Mouse (Mus musculus) urinary bladder, adult 2 months (tissue): Measurements from ENCODE around the gene Spata31d1d. TPM values are rescaled to one million over a fixed set of nuclear protein-coding genes. Genes with fewer than 3 reads are reported as not detected.

ENCODE experiments used
- DNase-seq: peaks from one replicate; pipeline ENCODE4 v3.0.0; 2022; ENCODE audit warnings: low spot score
- polyA plus RNA-seq: library from polyadenylated mRNA; depleted of rRNA; stranded (reverse); fragments of >200 nt; gene quantifications from 2 replicates; pipeline ENCODE4 v1.2.3, GENCODE M21; 2012; rRNA removed

Gene Spata31d1d
- polyA plus RNA-seq, 1 experiment = not detected

GRCm38 (mm10) chr13:59679908-59680307 lies 51.6 kb downstream of the Spata31d1d start:
- DNase-seq = no peak

GRCm38 (mm10) chr13:59679306-59679705 lies 52.2 kb downstream of the Spata31d1d start:
- DNase-seq = no peak

- DNase-seq = no peak
These were observed 55.0 kb downstream of the Spata31d1d start for GRCm38 (mm10) chr13:59676316-59677229.

Other genes starting within 250 kb of the Spata31d1d start
- gene Agtpbp1, start 146.5 kb downstream of the Spata31d1d start, polyA plus RNA-seq = 19.2 and 23.0 TPM in 2 replicates
- gene Naa35, start 146.5 kb downstream of the Spata31d1d start, polyA plus RNA-seq = 45.8 and 49.5 TPM in 2 replicates
- 8.8 and 10.1 TPM in 2 replicates for gene Golm1, start 55.9 kb downstream of the Spata31d1d start, polyA plus RNA-seq
- gene 4921517D22Rik, start 37.6 kb downstream of the Spata31d1d start, polyA plus RNA-seq = not detected in 2 replicates
- gene Spata31d1a, start 21.4 kb downstream of the Spata31d1d start, polyA plus RNA-seq = not detected in 2 replicates
- gene Spata31d1b, start 19.5 kb downstream of the Spata31d1d start, polyA plus RNA-seq = not detected in 2 replicates
- not detected in 2 replicates for gene 1700014D04Rik, start 15.0 kb upstream of the Spata31d1d start, polyA plus RNA-seq
- gene Isca1, start 38.1 kb upstream of the Spata31d1d start, polyA plus RNA-seq = 95.2 and 104 TPM in 2 replicates
- not detected in 2 replicates for gene Gm49354, start 50.5 kb upstream of the Spata31d1d start, polyA plus RNA-seq
- gene Tut7, start 91.4 kb upstream of the Spata31d1d start, polyA plus RNA-seq = 41.6 and 45.5 TPM in 2 replicates